Mouse (Mus musculus) lung, postnatal 10 days (tissue): Measurements from ENCODE around the gene Cd2ap.
A peak's percentile ranks its signal among the peaks of the same experiment; 100 is the strongest.

ENCODE experiments used
- DNase-seq: peaks from one replicate; pipeline ENCODE4 v3.0.0; 2021

Cd2ap gene

DNA sequence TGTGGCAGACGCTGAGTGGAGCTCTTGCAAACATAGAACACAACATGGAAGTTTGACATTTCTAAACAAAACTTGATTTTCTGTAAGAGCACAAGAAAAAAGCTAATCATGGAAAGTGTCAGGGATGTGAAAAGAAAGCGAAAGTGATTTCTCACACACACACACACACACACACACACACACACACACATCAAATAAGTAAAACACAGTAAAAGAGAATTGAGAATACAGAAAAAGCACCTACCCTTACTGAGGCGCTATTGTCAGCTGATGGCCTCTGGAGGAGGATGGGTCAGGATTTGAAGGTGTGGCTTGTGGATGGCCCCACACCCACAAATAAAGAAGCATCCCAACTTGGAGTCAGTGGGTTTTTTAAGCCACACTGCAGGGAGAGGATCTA, 19.0 kb downstream of the Cd2ap start:
- no peak for DNase-seq

DNA sequence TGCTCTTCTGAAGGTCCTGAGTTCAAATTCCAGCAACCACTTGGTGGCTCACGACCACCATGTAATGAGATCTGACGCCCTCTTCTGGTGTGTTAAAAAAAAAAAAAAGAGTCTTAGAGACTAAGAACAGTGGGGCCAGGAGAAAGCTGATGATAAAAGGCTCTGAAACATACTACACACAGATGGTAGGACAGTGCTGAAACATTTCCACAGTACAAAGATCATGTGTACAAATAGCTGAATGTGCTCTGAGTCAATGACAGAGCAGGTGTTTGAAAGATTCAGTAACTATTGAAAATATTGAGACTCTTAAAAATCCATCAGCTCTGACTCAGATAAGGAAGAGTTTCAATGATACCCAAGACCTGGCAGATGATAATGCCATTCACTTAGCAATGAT, 29.4 kb downstream of the Cd2ap start:
- DNase-seq, result no peak

DNA sequence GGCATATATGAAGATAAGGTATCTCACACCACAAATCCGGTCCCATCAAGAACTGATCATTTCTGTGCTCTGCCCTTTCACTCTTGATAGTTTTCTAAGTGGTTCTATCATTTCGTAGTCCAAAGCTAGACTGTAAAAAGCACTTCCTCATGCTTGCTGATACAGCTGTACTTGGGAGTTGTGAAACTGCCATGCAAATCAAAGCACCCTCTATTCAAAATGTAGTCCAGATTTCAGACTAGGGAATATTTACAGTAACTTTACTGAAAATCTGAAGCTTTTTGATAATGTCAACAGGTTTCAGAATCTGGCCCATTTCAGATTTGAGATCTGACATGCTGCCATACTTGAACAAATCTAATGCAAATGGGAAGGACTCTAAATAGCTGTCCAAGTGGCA, 39.3 kb downstream of the Cd2ap start:
- DNase-seq, result no peak

DNA sequence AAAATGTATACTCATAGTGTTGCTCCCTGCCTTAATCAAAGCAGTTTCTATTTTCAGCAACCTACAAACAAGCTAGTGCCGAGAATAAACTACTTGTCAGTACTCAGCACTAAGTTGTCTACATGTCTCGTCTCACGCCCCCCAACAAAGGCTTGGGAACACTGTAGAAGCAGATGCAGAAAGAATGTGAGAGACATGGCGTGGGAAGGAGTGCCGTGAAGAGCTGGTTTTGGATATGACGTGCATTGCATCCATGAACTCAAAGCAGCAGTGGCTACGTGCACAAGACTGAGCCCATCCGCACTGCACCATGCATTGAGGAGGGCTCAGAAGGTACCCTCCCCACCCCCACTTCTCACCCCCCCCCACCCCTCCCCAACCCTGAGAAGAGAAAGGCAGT, 53.7 kb downstream of the Cd2ap start:
- no peak for DNase-seq

DNA sequence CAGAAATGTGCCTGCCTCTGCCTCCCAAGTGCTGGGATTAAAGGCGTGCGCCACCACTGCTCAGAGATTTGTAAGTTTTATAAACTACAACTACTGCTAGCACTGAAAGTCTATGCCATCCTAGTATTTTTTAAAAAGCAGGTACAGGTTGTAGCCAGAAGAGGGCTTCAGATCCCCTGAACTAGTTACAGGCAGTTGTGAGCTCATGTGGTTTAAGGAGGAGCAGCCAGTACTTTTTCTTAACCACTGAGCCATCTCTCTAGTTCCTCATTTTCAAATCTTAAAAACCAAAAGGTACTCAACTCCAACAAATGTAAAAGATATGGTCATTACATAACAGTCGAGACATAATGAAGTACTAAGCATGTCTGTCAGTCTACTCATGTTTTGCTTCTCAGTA, 61.1 kb downstream of the Cd2ap start:
- DNase-seq, result no peak

DNA sequence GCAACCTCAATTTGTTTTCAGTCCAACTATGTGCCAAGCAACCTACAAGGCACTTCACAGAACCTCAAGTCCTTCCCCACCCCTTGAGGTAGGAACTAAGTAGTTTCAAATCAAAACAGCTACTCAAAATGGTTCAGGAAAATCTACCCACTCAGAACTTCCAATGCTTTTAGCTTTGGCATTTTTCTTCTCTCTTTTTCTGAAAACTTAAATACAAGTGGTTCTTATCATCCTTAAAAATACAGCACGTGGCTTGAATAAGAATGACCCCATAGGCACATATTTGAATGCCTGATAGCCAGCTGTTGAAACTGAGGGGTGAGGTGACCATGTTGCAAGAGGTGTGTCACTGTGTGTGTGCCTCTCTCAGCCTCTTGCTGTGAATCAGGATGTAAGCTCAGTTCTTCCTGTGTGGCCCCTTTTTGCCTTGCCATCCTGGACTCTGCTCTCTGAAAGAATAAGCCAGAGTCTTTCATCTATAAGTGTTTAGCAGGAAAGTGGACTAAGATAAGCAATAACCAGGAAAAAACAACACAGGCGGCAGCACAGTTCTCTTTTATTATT, 84.0 kb downstream of the Cd2ap start:
- DNase-seq, result no peak

DNA sequence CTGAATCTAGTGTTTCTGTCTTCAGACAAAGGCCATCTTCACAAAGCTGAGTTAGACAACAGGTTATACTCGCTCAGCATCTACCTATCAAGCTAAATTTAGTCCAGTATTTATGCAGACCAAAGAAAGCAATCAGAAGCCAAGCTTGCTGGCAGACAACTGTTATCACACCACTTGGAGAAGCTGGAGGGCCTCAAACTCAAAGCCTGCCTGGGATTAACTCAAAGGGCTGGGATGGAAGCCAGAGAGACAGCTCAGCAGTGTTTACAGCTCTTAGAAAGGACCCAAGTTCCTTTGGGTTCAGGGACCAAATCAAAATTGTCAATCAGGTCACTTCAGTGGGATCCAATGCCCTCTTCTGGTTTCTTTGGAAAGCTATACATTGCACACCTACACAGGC, 85.7 kb downstream of the Cd2ap start:
- DNase-seq, result peak; percentile 35

DNA sequence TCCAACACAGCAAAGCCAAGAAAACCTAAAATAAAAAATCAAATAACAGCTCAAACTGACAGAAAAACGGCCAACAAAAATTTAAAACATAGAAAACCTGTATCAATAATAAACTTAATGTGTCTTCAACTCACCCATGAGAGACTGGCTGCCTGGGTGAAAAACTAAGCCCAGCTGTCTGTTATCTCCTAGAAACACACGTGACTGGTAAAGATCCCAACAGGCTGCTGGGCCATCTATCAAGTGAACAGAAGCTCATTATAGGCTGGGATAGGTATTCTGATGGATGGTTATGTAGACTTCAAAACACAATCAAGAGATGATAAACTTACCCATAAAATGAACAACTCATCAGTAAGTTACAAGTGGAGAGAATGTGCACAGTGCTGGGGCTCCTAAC, 86.7 kb downstream of the Cd2ap start:
- DNase-seq, result no peak

DNA sequence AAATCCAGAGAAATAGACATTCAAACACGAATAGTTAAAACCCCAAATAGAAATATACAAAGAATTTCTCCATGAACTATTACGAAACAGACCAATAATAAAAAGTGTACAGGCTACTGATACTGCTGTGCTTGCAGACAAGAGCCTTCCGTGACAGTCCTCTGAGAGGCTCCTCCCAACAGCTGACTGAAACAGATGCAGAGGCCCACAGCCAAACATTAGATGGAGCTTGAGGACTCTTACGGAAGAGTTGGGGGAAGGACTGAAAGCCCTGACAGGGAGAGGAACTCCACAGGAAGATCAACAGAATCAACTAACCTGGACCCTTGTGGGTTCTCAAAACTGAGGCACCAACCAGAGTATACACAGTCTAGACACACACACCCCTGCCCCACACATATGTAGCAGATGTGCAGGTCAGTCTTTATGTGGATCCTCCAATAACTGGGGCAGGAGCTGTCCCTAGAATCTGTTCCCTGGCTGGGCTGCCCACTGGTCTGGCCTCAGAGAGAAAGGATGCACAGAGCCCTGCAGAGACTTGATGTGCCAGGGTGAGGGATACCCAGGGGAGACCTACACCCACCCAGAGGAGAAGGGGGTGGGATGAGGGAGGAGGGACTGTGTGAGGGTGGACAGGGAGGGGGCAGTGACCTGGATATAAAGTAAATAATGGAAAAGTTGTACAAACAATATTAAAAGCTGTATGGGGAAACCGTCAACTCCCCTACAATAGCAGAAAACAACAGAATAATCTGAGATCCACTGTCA, 87.6 kb downstream of the Cd2ap start:
- peak; percentile 54 for DNase-seq

DNA sequence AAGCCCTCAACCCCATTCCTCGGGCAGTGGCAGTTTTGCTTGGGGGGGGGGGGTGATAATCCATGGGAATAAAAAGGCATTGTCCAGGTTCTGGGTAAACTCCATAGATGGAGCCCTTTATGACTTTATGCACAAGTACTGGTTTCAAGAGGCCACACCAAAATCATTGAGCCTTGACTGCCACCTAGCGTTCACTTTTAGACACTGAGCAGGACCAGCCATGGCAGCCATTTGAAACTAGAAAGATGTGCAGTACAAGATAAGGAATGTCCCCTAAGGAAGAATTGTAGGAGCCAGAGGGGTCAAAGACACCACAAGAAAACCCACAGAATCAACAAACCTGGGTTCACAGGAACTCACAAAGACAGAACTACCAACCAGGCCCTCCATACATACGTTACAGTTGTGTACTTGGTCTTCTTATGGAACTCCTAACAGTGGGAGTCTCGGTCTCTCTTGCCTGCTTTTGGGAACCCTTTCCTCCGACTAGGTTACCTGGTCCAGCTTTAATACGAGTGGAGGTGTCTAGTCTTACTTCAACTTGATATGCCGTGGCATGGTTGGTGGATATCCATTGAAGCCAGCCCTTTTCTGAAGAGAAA, 94.2 kb downstream of the Cd2ap start:
- DNase-seq, result peak; percentile 79

DNA sequence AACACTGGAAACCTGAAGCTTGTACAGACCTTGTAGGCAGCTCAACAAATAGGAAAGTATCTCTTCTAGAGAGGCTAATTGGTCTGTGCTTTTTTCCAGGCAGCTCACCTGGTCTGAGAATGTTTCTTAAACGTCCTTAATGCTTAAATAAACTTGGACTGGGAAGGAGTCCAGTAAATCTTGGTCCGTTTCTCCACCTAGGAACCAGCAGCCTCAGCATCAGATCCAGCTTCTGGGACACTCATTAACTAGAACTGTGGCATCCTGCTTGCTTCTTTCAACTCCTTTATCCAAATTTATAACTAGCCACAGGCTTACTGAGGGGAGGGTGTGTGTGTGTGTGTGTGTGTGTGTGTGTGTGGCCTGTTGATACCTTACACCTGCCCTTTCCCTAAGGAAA, 122.7 kb downstream of the Cd2ap start:
- DNase-seq, result no peak

DNA sequence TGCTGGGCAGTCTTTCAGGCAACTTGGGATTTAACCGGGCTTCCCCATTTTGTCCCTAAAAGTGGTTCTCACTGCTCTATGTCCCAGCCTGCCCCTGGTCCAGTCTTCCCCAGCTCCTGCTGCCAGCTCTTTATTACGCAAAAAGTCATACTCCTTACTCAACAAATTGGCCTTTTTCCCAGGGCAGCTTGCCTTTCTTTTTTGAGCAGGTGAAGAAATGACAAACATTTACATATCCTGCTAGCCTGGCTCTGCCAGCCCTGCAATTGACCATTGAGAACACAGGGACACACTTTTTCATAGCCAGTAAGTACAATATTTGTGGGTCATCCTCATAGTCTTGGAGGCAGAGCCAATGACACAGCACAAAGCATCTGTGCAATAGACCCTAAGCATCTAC, 124.3 kb downstream of the Cd2ap start:
- peak; percentile 73 for DNase-seq

DNA sequence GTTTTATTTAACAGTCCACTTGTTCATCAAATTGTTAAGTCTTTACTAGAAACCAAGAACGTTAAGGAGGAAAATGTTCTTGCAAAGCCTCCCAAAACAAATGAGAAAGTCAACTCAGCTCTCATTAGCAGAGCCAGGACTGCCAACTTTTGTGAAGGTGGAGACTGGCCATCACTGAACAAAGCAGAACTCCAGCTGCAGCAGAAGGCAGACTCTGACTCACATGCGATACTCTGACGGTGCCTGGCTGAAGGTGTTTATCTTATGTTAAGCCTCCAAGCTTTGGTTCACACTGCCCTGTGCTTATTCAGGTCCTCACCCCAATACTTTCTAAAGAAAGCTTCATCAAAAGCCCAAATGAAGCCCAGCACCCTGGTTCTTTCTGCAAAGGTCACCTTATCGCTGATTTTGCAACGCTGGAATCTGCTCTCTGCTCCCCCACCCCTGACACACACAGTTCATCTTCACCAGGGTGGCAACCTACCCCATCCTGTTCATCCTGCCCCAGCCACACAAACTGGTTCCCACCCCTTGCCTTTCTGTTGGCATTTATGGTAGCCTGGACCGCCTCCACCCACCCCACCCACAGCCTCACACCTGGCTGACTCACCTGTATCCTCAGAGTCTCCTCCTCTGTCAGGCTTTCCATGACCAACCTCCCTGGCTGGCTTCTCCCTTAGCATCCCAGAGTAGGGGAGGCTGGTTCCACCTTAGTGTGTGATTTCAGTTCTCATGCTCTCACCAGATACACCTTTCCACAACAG, 130.6 kb downstream of the Cd2ap start:
- no peak for DNase-seq
